ENCODE assay signal across 1 mouse cellular context in genomic region chr3:58414234-58414938, GRCm38 (mm10).
A peak's percentile ranks its signal among the peaks of the same experiment; 100 is the strongest.
TF ChIP-seq lines count a peak whose summit lies in the region.

Tsc22d2 (plus strand) TSS chr3:58414715.

TF ChIP-seq in CH12.LX, 34 proteins besides CTCF, POLR2A, EP300 and RAD21 (continued from another document):
- TF ChIP-seq ETS1 (conservative IDR thresholded peaks at IDR 0.05; ENCODE audit: low read depth, low read length) (peak; percentile 7), TBP (conservative IDR thresholded peaks at IDR 0.05; ENCODE audit: low read depth, low read length) (peak; percentile 30; the same call in 1 of the 2 replicates), SMC3 (IDR thresholded peaks at IDR 0.05; ENCODE audit: low read depth, low read length) (no peak), USF1 (IDR thresholded peaks at IDR 0.05; ENCODE audit: low read depth, low read length) (peak; percentile 50), JUN (IDR thresholded peaks at IDR 0.05; ENCODE audit: insufficient read depth, low read depth, low read length) (no peak), TCF12 (IDR thresholded peaks at IDR 0.05; ENCODE audit: low read depth, low read length) (peak; percentile 91), MAFK (IDR thresholded peaks at IDR 0.05; ENCODE audit: insufficient replicate concordance, low read length) (no peak), HCFC1 (IDR thresholded peaks at IDR 0.05; ENCODE audit: low read depth, low read length) (peak; percentile 62), IRF4 (IDR thresholded peaks at IDR 0.05; ENCODE audit: low read depth, low read length) (peak; percentile 42), PAX5 (IDR thresholded peaks at IDR 0.05; ENCODE audit: low read length) (no peak), ZMIZ1 (IDR thresholded peaks at IDR 0.05; ENCODE audit: low read depth, low read length) (peak; percentile 95), MAX (IDR thresholded peaks at IDR 0.05; ENCODE audit: low read length) (peak; percentile 75), SIN3A (IDR thresholded peaks at IDR 0.05; ENCODE audit: low read length) (peak; percentile 93), CHD2 (IDR thresholded peaks at IDR 0.05; ENCODE audit: low read length) (peak; percentile 50; the same call in 1 of the 2 replicates)
